15 mouse cellular contexts compared by ENCODE assay signal in genomic region chr17:65842669-65843381, GRCm38 (mm10). TPM values are rescaled to one million over a fixed set of nuclear protein-coding genes. Genes with fewer than 3 reads are reported as not detected.
A peak's percentile ranks its signal among the peaks of the same experiment; 100 is the strongest.
DNase-seq lines count a peak whose midpoint lies in the region; ATAC-seq and TF ChIP-seq lines count a peak whose summit lies in the region.
"Had no signal": no experiment of that assay in that cellular context is flagged by ENCODE, and none has a peak within 500 bp of the region (broad histone marks: within the 10 kb centered on the region; RNA-seq: fewer than 3 reads in every experiment).

No protein-coding gene starts in this region.

- peaks cover 7% of the 10 kb centered on the region for H3K4me1 ChIP-seq in embryonic facial prominence, embryonic 10.5 days
- H3K4me1 ChIP-seq in midbrain, embryonic 16.5 days (ENCODE audit: control insufficient read depth, insufficient read depth, low read length) = 0 out of 2 replicates have a peak, but pooled peaks cover under 1% of the 10 kb centered on the region
- H3K4me1 ChIP-seq: liver, embryonic 12.5 days had no signal

- H3K27ac ChIP-seq in gastrocnemius, adult 2 months = peak overlapping the region; percentile 12; the same call in 1 of the 2 replicates
- H3K27ac ChIP-seq in embryonic facial prominence, embryonic 10.5 days (replicated peaks) = no peak overlapping the region
- H3K27ac ChIP-seq in midbrain, embryonic 16.5 days (ENCODE audit: low read length) = no peak overlapping the region
- H3K27ac ChIP-seq: embryonic facial prominence, embryonic 15.5 days; liver, embryonic 12.5 days; midbrain, embryonic 12.5 days had no signal

- no peak overlapping the region for H3K9ac ChIP-seq in midbrain, embryonic 16.5 days (ENCODE audit: low read depth, low read length)
- H3K9ac ChIP-seq: embryonic facial prominence, embryonic 15.5 days; liver, embryonic 12.5 days; lung, embryonic 14.5 days; midbrain, embryonic 12.5 days had no signal

- no peak for DNase-seq in gastrocnemius, adult 2 months
- DNase-seq in gastrocnemius, adult 18-20 months (ENCODE audit: low spot score) = no peak
- peak; percentile 31 for DNase-seq in 3T3-L1 (ENCODE audit: low read depth, low spot score)
- DNase-seq in brain, adult 2 months (ENCODE audit: low read depth, low spot score) = peak; percentile 73
- DNase-seq in kidney, postnatal 10 days = peak; percentile 60
- DNase-seq in embryonic facial prominence, embryonic 10.5 days (ENCODE audit: low spot score) = no peak
- DNase-seq: lung, embryonic 14.5 days; retina, postnatal 1 day; thymus, adult 18-20 months had no signal

- no peak overlapping the region for H3K4me2 ChIP-seq in midbrain, embryonic 16.5 days (ENCODE audit: low read length)
- H3K4me2 ChIP-seq: embryonic facial prominence, embryonic 15.5 days; heart, embryonic 11.5 days; liver, embryonic 12.5 days; lung, embryonic 14.5 days; midbrain, embryonic 12.5 days had no signal

- peaks cover 96% of the 10 kb centered on the region for H3K36me3 ChIP-seq in embryonic facial prominence, embryonic 10.5 days (replicated peaks)
- H3K36me3 ChIP-seq in midbrain, embryonic 16.5 days (ENCODE audit: control insufficient read depth, insufficient read depth, low read length) = peaks cover 37% of the 10 kb centered on the region

- H3K27me3 ChIP-seq in embryonic facial prominence, embryonic 10.5 days (replicated peaks; ENCODE audit: low read depth, poor library complexity, severe bottlenecking) = no peaks in the 10 kb centered on the region
- H3K27me3 ChIP-seq in midbrain, embryonic 16.5 days (ENCODE audit: control insufficient read depth, insufficient read depth, low read depth, low read length) = no peaks in the 10 kb centered on the region
- H3K27me3 ChIP-seq: embryonic facial prominence, embryonic 15.5 days; liver, embryonic 12.5 days; midbrain, embryonic 12.5 days had no signal

- TF ChIP-seq CTCF in gastrocnemius, adult 2 months (IDR thresholded peaks at IDR 0.05) = no peak

- intact Hi-C loops in gastrocnemius, adult 2 months (cut with DNase I) = no loop called here

- no peak overlapping the region for H3K4me3 ChIP-seq in gastrocnemius, adult 2 months
- no peak overlapping the region for H3K4me3 ChIP-seq in embryonic facial prominence, embryonic 10.5 days
- no peak overlapping the region for H3K4me3 ChIP-seq in midbrain, embryonic 16.5 days (ENCODE audit: low read depth, low read length)
- H3K4me3 ChIP-seq: embryonic facial prominence, embryonic 15.5 days; liver, embryonic 12.5 days; midbrain, embryonic 12.5 days; myocyte had no signal

- H3K9me3 ChIP-seq in embryonic facial prominence, embryonic 10.5 days = no peaks in the 10 kb centered on the region
- H3K9me3 ChIP-seq in midbrain, embryonic 16.5 days (replicated peaks; ENCODE audit: control insufficient read depth, low read length, poor library complexity, severe bottlenecking) = no peaks in the 10 kb centered on the region
- H3K9me3 ChIP-seq: embryonic facial prominence, embryonic 15.5 days; liver, embryonic 12.5 days; midbrain, embryonic 12.5 days had no signal

- no peak for ATAC-seq in midbrain, embryonic 16.5 days
- ATAC-seq: liver, embryonic 12.5 days had no signal

- WGBS in embryonic facial prominence, embryonic 10.5 days = 89% methylated on average over 10 of the region's 10 CpGs
- WGBS in midbrain, embryonic 16.5 days = 85% methylated on average over 10 of the region's 10 CpGs

RNA-seq across cellular contexts. Expression of gene Ralbp1, which starts 42.8 kb away (rescaled TPM):
- total RNA-seq in gastrocnemius, adult 2 months (2021) = 10 to 100 TPM; 21.6 to 23.8 TPM
- 10 to 100 TPM; 26.1 to 27.3 TPM for total RNA-seq in gastrocnemius, adult 18-20 months (2021)
- polyA plus RNA-seq in embryonic facial prominence, embryonic 10.5 days (2016; fragmentation: Nextera tagmentation; extraction: Ambion mirVana) = 58.5 and 61.3 TPM in 2 replicates
- 50.2 and 51.6 TPM in 2 replicates for polyA plus RNA-seq in midbrain, embryonic 16.5 days (2015; fragmentation: Nextera tagmentation; extraction: Ambion mirVana)

Comparison
In these comparisons a context has a peak if more than half of its experiments do, and no peak if none do; other contexts are left out.
1. DNase-seq: peak in 3T3-L1 (single experiment), brain, adult 2 months (single experiment) and kidney, postnatal 10 days (single experiment); none in gastrocnemius, adult 2 months (single experiment), gastrocnemius, adult 18-20 months (single experiment) and embryonic facial prominence, embryonic 10.5 days (single experiment).